Mouse (Mus musculus) B cell, adult (primary cell): ENCODE data around the gene Krt25. TPM values are rescaled to one million over a fixed set of nuclear protein-coding genes. Genes with fewer than 3 reads are reported as not detected.

ENCODE experiments used
- total RNA-seq: library from RNA; stranded (reverse); gene quantifications from 4 replicates; pipeline ENCODE4 v1.2.4, GENCODE M21; 2023; ENCODE audit not compliant: inconsistent age

The Krt25 gene
- total RNA-seq = not detected in 4 replicates

GRCm38 (mm10) chr11:99322851-99323250 lies at the start of gene Krt25:
Gene Krt25 (minus strand): TSS chr11:99322951.

GRCm38 (mm10) chr11:99351004-99351403 lies 28.3 kb upstream of the Krt25 start, which contains the start of gene Krt27:
Gene Krt27 (minus strand): TSS chr11:99351104.

GRCm38 (mm10) chr11:99337866-99338265 lies 15.1 kb upstream of the Krt25 start, which contains the start of gene Krt26:
Gene Krt26 (minus strand): TSS chr11:99337966.

GRCm38 (mm10) chr11:99284833-99285312 lies 37.9 kb downstream of the Krt25 start, which contains the start of gene Krt24:
Gene Krt24 (minus strand): TSS chr11:99285262.

Other genes starting within 250 kb of the Krt25 start
- not detected in 4 replicates for gene Tns4, start 233.6 kb downstream of the Krt25 start, total RNA-seq
- gene Ccr7, start 167.9 kb downstream of the Krt25 start, total RNA-seq = 840 to 873 TPM (median 857 TPM) in 4 replicates
- 160 to 182 TPM (median 172 TPM) in 4 replicates for gene Smarce1, start 91.9 kb downstream of the Krt25 start, total RNA-seq
- 1.1 to 2.6 TPM (median 1.8 TPM) in 4 replicates for gene Krt222, start 78.9 kb downstream of the Krt25 start, total RNA-seq
- gene Krt24, start 37.7 kb downstream of the Krt25 start, total RNA-seq = not detected in 4 replicates
- not detected in 4 replicates for gene Krt26, start 15.0 kb upstream of the Krt25 start, total RNA-seq
- gene Krt27, start 28.2 kb upstream of the Krt25 start, total RNA-seq = not detected in 4 replicates
- gene Krt28, start 52.0 kb upstream of the Krt25 start, total RNA-seq = not detected in 4 replicates
- 1.7 to 4.1 TPM (median 2.1 TPM) in 4 replicates for gene Krt10, start 66.4 kb upstream of the Krt25 start, total RNA-seq
- not detected in 4 replicates for gene Krt12, start 99.3 kb upstream of the Krt25 start, total RNA-seq
- not detected in 4 replicates for gene Krt20, start 115.2 kb upstream of the Krt25 start, total RNA-seq
- not detected in 4 replicates for gene Krt23, start 170.2 kb upstream of the Krt25 start, total RNA-seq
- not detected in 4 replicates for gene Krt39, start 198.4 kb upstream of the Krt25 start, total RNA-seq
- gene Krt40, start 220.2 kb upstream of the Krt25 start, total RNA-seq = not detected in 4 replicates
- gene Krtap3-3, start 227.9 kb upstream of the Krt25 start, total RNA-seq = not detected in 4 replicates
- not detected in 4 replicates for gene Krtap3-2, start 233.9 kb upstream of the Krt25 start, total RNA-seq
- not detected in 4 replicates for gene Gm11939, start 236.5 kb upstream of the Krt25 start, total RNA-seq
- not detected in 4 replicates for gene Krtap3-1, start 243.7 kb upstream of the Krt25 start, total RNA-seq